Mouse (Mus musculus) myocyte (in vitro differentiated cells): ENCODE data around the gene 6030408B16Rik. TPM values are rescaled to one million over a fixed set of nuclear protein-coding genes. Genes with fewer than 3 reads are reported as not detected.

Source experiments
- H3K27me3 ChIP-seq: one replicate; pipeline ENCODE4 v1.6.1; 2011; ENCODE audit not compliant: control insufficient read depth, insufficient read depth, insufficient read length
- H3K36me3 ChIP-seq: one replicate; pipeline ENCODE4 v1.6.1; 2011; ENCODE audit not compliant: control insufficient read depth, insufficient read depth
- H3K4me2 ChIP-seq: one replicate; pipeline ENCODE4 v1.6.1; 2011; ENCODE audit warnings: low read depth, control low read depth
- H3K4me3 ChIP-seq: one replicate; pipeline ENCODE4 v1.5.1; 2011; ENCODE audit warnings: mild to moderate bottlenecking, control low read depth, moderate library complexity
- H3K79me2 ChIP-seq: one replicate; pipeline ENCODE4 v1.6.1; 2011; ENCODE audit not compliant: control insufficient read depth, insufficient read depth
- H3ac ChIP-seq: one replicate; pipeline ENCODE4 v1.6.1; 2011; ENCODE audit not compliant: control insufficient read depth, insufficient read length
- CEBPB ChIP-seq: IDR thresholded peaks from 2 replicates; pipeline ENCODE4 v1.6.1; 2011; ENCODE audit warnings: mild to moderate bottlenecking, moderate library complexity; ENCODE audit not compliant: poor library complexity, insufficient read depth, severe bottlenecking
- E2F4 ChIP-seq: IDR thresholded peaks from one replicate; pipeline ENCODE4 v1.6.1; 2011; ENCODE audit warnings: mild to moderate bottlenecking, control low read depth, moderate library complexity; ENCODE audit not compliant: insufficient read depth
- MAX ChIP-seq: IDR thresholded peaks from one replicate; pipeline ENCODE4 v1.6.1; 2011; ENCODE audit warnings: low read depth, mild to moderate bottlenecking, control low read depth
- MYOD1 ChIP-seq, 3 experiments: IDR thresholded peaks; one replicate each; pipeline ENCODE4 v1.6.1; 2011; ENCODE audit warnings: control low read depth in 2 of 3, low read depth in 2 of 3, mild to moderate bottlenecking in 2 of 3, moderate library complexity in 1 of 3; ENCODE audit not compliant: insufficient read length in 2 of 3, control insufficient read depth in 1 of 3
- MYOG ChIP-seq, 3 experiments: IDR thresholded peaks; one replicate each; pipeline ENCODE4 v1.6.1; 2011; ENCODE audit warnings: control low read depth in 2 of 3, low read depth in 2 of 3, mild to moderate bottlenecking in 2 of 3; ENCODE audit not compliant: insufficient read length in 2 of 3, control insufficient read depth in 1 of 3, insufficient read depth in 1 of 3
- POLR2A ChIP-seq: IDR thresholded peaks from one replicate; pipeline ENCODE4 v1.6.1; 2011; ENCODE audit warnings: low read depth, mild to moderate bottlenecking, control low read depth, moderate library complexity; ENCODE audit not compliant: insufficient read length
- POLR2AphosphoS2 ChIP-seq: IDR thresholded peaks from one replicate; pipeline ENCODE4 v1.6.1; 2011; ENCODE audit warnings: low read depth, control low read depth; ENCODE audit not compliant: insufficient read length
- REST ChIP-seq: IDR thresholded peaks from one replicate; pipeline ENCODE4 v1.6.1; 2011; ENCODE audit warnings: mild to moderate bottlenecking, control low read depth, moderate library complexity; ENCODE audit not compliant: insufficient read depth, insufficient read length
- SRF ChIP-seq: IDR thresholded peaks from one replicate; pipeline ENCODE4 v1.6.1; 2011; ENCODE audit warnings: low read depth; ENCODE audit not compliant: control insufficient read depth, insufficient read length
- TCF12 ChIP-seq: IDR thresholded peaks from one replicate; pipeline ENCODE4 v1.6.1; 2011; ENCODE audit warnings: mild to moderate bottlenecking, control low read depth; ENCODE audit not compliant: poor library complexity, insufficient read depth, severe bottlenecking
- TCF3 ChIP-seq: IDR thresholded peaks from one replicate; pipeline ENCODE4 v1.6.1; 2011; ENCODE audit warnings: low read depth, control low read depth; ENCODE audit not compliant: insufficient read length
- USF1 ChIP-seq: IDR thresholded peaks from one replicate; pipeline ENCODE4 v1.6.1; 2011; ENCODE audit warnings: low read depth, mild to moderate bottlenecking, control low read depth, moderate library complexity
- polyA plus RNA-seq: library from polyadenylated mRNA; unstranded; fragments of >200 nt; fragmentation: generic; extraction: Trizol; gene quantifications from one replicate; pipeline ENCODE4 v1.2.1, GENCODE M21; 2012; ENCODE audit warnings: missing spikeins

Gene 6030408B16Rik
- polyA plus RNA-seq, 1 experiment: 0.16 TPM

GRCm38 (mm10) chr15:101297988-101298387 lies 5.0 kb downstream of the 6030408B16Rik start:
- Histone ChIP-seq H3K4me3 (no peak overlapping the region), H3ac (no peak overlapping the region), H3K36me3 (no peaks in the 10 kb centered on the region), H3K4me2 (no peak overlapping the region), H3K79me2 (no peaks in the 10 kb centered on the region), H3K27me3 (no peaks in the 10 kb centered on the region)
- no peak for TF ChIP-seq USF1
- no peak for TF ChIP-seq POLR2A
- no peak for TF ChIP-seq CEBPB
- no peak for TF ChIP-seq REST
- no peak for TF ChIP-seq MYOG (IDR thresholded peaks at IDR 0.05; ENCODE audit: control insufficient read depth in 1 of 3, insufficient read depth in 1 of 3, insufficient read length in 2 of 3, low read depth in 2 of 3)
- no peak for TF ChIP-seq SRF
- TF ChIP-seq MAX: no peak
- no peak for TF ChIP-seq POLR2AphosphoS2
- no peak for TF ChIP-seq TCF12
- no peak for TF ChIP-seq TCF3
- no peak for TF ChIP-seq MYOD1 (IDR thresholded peaks at IDR 0.05; ENCODE audit: control insufficient read depth in 1 of 3, insufficient read length in 2 of 3, low read depth in 2 of 3)
- no peak for TF ChIP-seq E2F4

GRCm38 (mm10) chr15:101298550-101298949 lies 5.5 kb downstream of the 6030408B16Rik start:
- Histone ChIP-seq H3K36me3 (no peaks in the 10 kb centered on the region), H3K4me3 (no peak overlapping the region), H3K79me2 (no peaks in the 10 kb centered on the region), H3K27me3 (no peaks in the 10 kb centered on the region), H3ac (no peak overlapping the region), H3K4me2 (no peak overlapping the region)
- TF ChIP-seq REST (no peak), TCF3 (no peak), MYOD1 (IDR thresholded peaks at IDR 0.05; ENCODE audit: control insufficient read depth in 1 of 3, insufficient read length in 2 of 3, low read depth in 2 of 3) (peak in 1 of 3 experiments; percentile 2)

- Histone ChIP-seq H3K36me3 (no peaks in the 10 kb centered on the region), H3K4me3 (no peak overlapping the region), H3ac (no peak overlapping the region), H3K79me2 (no peaks in the 10 kb centered on the region), H3K4me2 (no peak overlapping the region), H3K27me3 (no peaks in the 10 kb centered on the region)
- TF ChIP-seq MAX (no peak), USF1 (no peak), POLR2AphosphoS2 (no peak), TCF12 (no peak), CEBPB (no peak), E2F4 (no peak), SRF (no peak)
Measured at GRCm38 (mm10) chr15:101299480-101299960, 6.5 kb downstream of the 6030408B16Rik start.

GRCm38 (mm10) chr15:101300128-101300527 lies 7.1 kb downstream of the 6030408B16Rik start:
- Histone ChIP-seq H3K79me2 (no peaks in the 10 kb centered on the region), H3ac (no peak overlapping the region), H3K27me3 (no peaks in the 10 kb centered on the region), H3K4me3 (no peak overlapping the region), H3K36me3 (no peaks in the 10 kb centered on the region), H3K4me2 (no peak overlapping the region)
- no peak for TF ChIP-seq E2F4
- TF ChIP-seq USF1: no peak
- TF ChIP-seq MYOG (IDR thresholded peaks at IDR 0.05; ENCODE audit: control insufficient read depth in 1 of 3, insufficient read depth in 1 of 3, insufficient read length in 2 of 3, low read depth in 2 of 3): no peak
- TF ChIP-seq TCF12: no peak
- TF ChIP-seq REST: no peak

- TF ChIP-seq TCF3: no peak
- no peak for TF ChIP-seq USF1
- TF ChIP-seq POLR2AphosphoS2: no peak
- no peak for TF ChIP-seq POLR2A
- no peak for TF ChIP-seq SRF
- no peak for TF ChIP-seq E2F4
- TF ChIP-seq REST: no peak
- no peak for TF ChIP-seq MYOG (IDR thresholded peaks at IDR 0.05; ENCODE audit: control insufficient read depth in 1 of 3, insufficient read depth in 1 of 3, insufficient read length in 2 of 3, low read depth in 2 of 3)
- TF ChIP-seq CEBPB: no peak
- no peak for TF ChIP-seq MAX
- TF ChIP-seq TCF12: no peak
- TF ChIP-seq MYOD1 (IDR thresholded peaks at IDR 0.05; ENCODE audit: control insufficient read depth in 1 of 3, insufficient read length in 2 of 3, low read depth in 2 of 3): no peak
- H3K4me2 ChIP-seq: no peak overlapping the region
- H3K36me3 ChIP-seq: no peaks in the 10 kb centered on the region
Measured at GRCm38 (mm10) chr15:101302201-101302600, 9.2 kb downstream of the 6030408B16Rik start.

GRCm38 (mm10) chr15:101303830-101304229 lies 10.8 kb downstream of the 6030408B16Rik start:
- Histone ChIP-seq H3K4me2 (no peak overlapping the region), H3ac (no peak overlapping the region), H3K27me3 (no peaks in the 10 kb centered on the region), H3K36me3 (no peaks in the 10 kb centered on the region), H3K4me3 (no peak overlapping the region), H3K79me2 (no peaks in the 10 kb centered on the region)
- no peak for TF ChIP-seq POLR2A

More at GRCm38 (mm10) chr15:101302201-101302600, 9.2 kb downstream of the 6030408B16Rik start:
- Histone ChIP-seq H3K27me3 (no peaks in the 10 kb centered on the region), H3K4me3 (no peak overlapping the region), H3K79me2 (no peaks in the 10 kb centered on the region), H3ac (no peak overlapping the region)
